Mouse (Mus musculus): ENCODE measurements around the gene Nomo1. TPM values are rescaled to one million over a fixed set of nuclear protein-coding genes. Genes with fewer than 3 reads are reported as not detected.

Nomo1 gene
- polyA plus RNA-seq, 1 experiment from 2014 or later: 43.6 TPM

GRCm38 (mm10) chr7:46047873-46048562 lies 14.5 kb downstream of the Nomo1 start:
- Histone ChIP-seq H3K9me3 (replicated peaks) (no peaks in the 10 kb centered on the region), H3K4me3 (replicated peaks) (no peak overlapping the region), H3K4me2 (no peak overlapping the region), H3K36me3 (peaks cover 70% of the 10 kb centered on the region), H3K27ac (replicated peaks) (no peak overlapping the region), H3K4me1 (no peaks in the 10 kb centered on the region), H3K9ac (replicated peaks) (no peak overlapping the region), H3K27me3 (replicated peaks) (no peaks in the 10 kb centered on the region)
- no peak for ATAC-seq (ENCODE audit: low FRiP score)
- 95% methylated on average over 13 of the region's 13 CpGs for WGBS

- H3K9ac ChIP-seq (replicated peaks): no peak overlapping the region
- ATAC-seq (ENCODE audit: low FRiP score): no peak
- H3K4me1 ChIP-seq: no peaks in the 10 kb centered on the region
- WGBS: 77% methylated on average over 7 of the region's 7 CpGs
- H3K9me3 ChIP-seq (replicated peaks): no peaks in the 10 kb centered on the region
- no peak overlapping the region for H3K4me3 ChIP-seq (replicated peaks)
- H3K4me2 ChIP-seq: no peak overlapping the region
- H3K36me3 ChIP-seq: peaks cover 69% of the 10 kb centered on the region
- H3K27ac ChIP-seq (replicated peaks): no peak overlapping the region
- no peaks in the 10 kb centered on the region for H3K27me3 ChIP-seq (replicated peaks)
Observed at GRCm38 (mm10) chr7:46049981-46050380, 16.5 kb downstream of the Nomo1 start.

- no peaks in the 10 kb centered on the region for H3K27me3 ChIP-seq (replicated peaks)
- no peak overlapping the region for H3K9ac ChIP-seq (replicated peaks)
- H3K36me3 ChIP-seq: peaks cover 72% of the 10 kb centered on the region
- no peak overlapping the region for H3K4me3 ChIP-seq (replicated peaks)
- H3K27ac ChIP-seq (replicated peaks): no peak overlapping the region
- H3K4me1 ChIP-seq: no peaks in the 10 kb centered on the region
- ATAC-seq (ENCODE audit: low FRiP score): no peak
- no peak overlapping the region for H3K4me2 ChIP-seq
- 95% methylated on average over 4 of the region's 4 CpGs for WGBS
- H3K9me3 ChIP-seq (replicated peaks): no peaks in the 10 kb centered on the region
Observed at GRCm38 (mm10) chr7:46052161-46052821, 18.8 kb downstream of the Nomo1 start.

GRCm38 (mm10) chr7:46053566-46053965 lies 20.1 kb downstream of the Nomo1 start:
- Histone ChIP-seq H3K4me3 (replicated peaks) (no peak overlapping the region), H3K36me3 (peaks cover 72% of the 10 kb centered on the region), H3K27me3 (replicated peaks) (no peaks in the 10 kb centered on the region), H3K9ac (replicated peaks) (no peak overlapping the region), H3K4me1 (no peaks in the 10 kb centered on the region), H3K9me3 (replicated peaks) (no peaks in the 10 kb centered on the region), H3K27ac (replicated peaks) (no peak overlapping the region), H3K4me2 (no peak overlapping the region)
- ATAC-seq (ENCODE audit: low FRiP score): no peak
- WGBS: 97% methylated on average over 3 of the region's 3 CpGs

- H3K36me3 ChIP-seq: peaks cover 87% of the 10 kb centered on the region
- no peak overlapping the region for H3K4me3 ChIP-seq (replicated peaks)
- ATAC-seq (ENCODE audit: low FRiP score): no peak
- H3K9me3 ChIP-seq (replicated peaks): no peaks in the 10 kb centered on the region
- no peaks in the 10 kb centered on the region for H3K27me3 ChIP-seq (replicated peaks)
- H3K4me1 ChIP-seq: no peaks in the 10 kb centered on the region
- WGBS: 95% methylated on average over 11 of the region's 11 CpGs
- no peak overlapping the region for H3K27ac ChIP-seq (replicated peaks)
- H3K9ac ChIP-seq (replicated peaks): no peak overlapping the region
- H3K4me2 ChIP-seq: no peak overlapping the region
Observed at GRCm38 (mm10) chr7:46058882-46059281, 25.4 kb downstream of the Nomo1 start.

GRCm38 (mm10) chr7:46060688-46061087 lies 27.2 kb downstream of the Nomo1 start:
- 99% methylated on average over 8 of the region's 8 CpGs for WGBS
- H3K27me3 ChIP-seq (replicated peaks): no peaks in the 10 kb centered on the region
- ATAC-seq (ENCODE audit: low FRiP score): no peak
- H3K4me1 ChIP-seq: no peaks in the 10 kb centered on the region
- H3K27ac ChIP-seq (replicated peaks): no peak overlapping the region
- peaks cover 84% of the 10 kb centered on the region for H3K36me3 ChIP-seq
- H3K4me3 ChIP-seq (replicated peaks): no peak overlapping the region
- no peaks in the 10 kb centered on the region for H3K9me3 ChIP-seq (replicated peaks)
- H3K9ac ChIP-seq (replicated peaks): no peak overlapping the region
- H3K4me2 ChIP-seq: no peak overlapping the region

- H3K9me3 ChIP-seq (replicated peaks): no peaks in the 10 kb centered on the region
- H3K36me3 ChIP-seq: peaks cover 84% of the 10 kb centered on the region
- no peak overlapping the region for H3K4me2 ChIP-seq
- no peaks in the 10 kb centered on the region for H3K4me1 ChIP-seq
- H3K27me3 ChIP-seq (replicated peaks): no peaks in the 10 kb centered on the region
- H3K4me3 ChIP-seq (replicated peaks): no peak overlapping the region
- ATAC-seq (ENCODE audit: low FRiP score): no peak
- no peak overlapping the region for H3K27ac ChIP-seq (replicated peaks)
- WGBS: 97% methylated on average over 16 of the region's 16 CpGs
- H3K9ac ChIP-seq (replicated peaks): no peak overlapping the region
Observed at GRCm38 (mm10) chr7:46061614-46062013, 28.1 kb downstream of the Nomo1 start.

GRCm38 (mm10) chr7:46063296-46063695 lies 29.8 kb downstream of the Nomo1 start:
- H3K27me3 ChIP-seq (replicated peaks): no peaks in the 10 kb centered on the region
- no peaks in the 10 kb centered on the region for H3K9me3 ChIP-seq (replicated peaks)
- no peak overlapping the region for H3K4me2 ChIP-seq
- no peaks in the 10 kb centered on the region for H3K4me1 ChIP-seq
- whole genome bisulfite sequencing: 96% methylated on average over 6 of the region's 6 CpGs
- no peak overlapping the region for H3K9ac ChIP-seq (replicated peaks)
- no peak for ATAC-seq (ENCODE audit: low FRiP score)
- H3K36me3 ChIP-seq: peaks cover 85% of the 10 kb centered on the region
- H3K27ac ChIP-seq (replicated peaks): no peak overlapping the region
- H3K4me3 ChIP-seq (replicated peaks): no peak overlapping the region

GRCm38 (mm10) chr7:46068831-46069230 lies 35.3 kb downstream of the Nomo1 start:
- H3K4me1 ChIP-seq: no peaks in the 10 kb centered on the region
- no peak overlapping the region for H3K9ac ChIP-seq (replicated peaks)
- no peak overlapping the region for H3K27ac ChIP-seq (replicated peaks)
- H3K4me2 ChIP-seq: no peak overlapping the region
- no peaks in the 10 kb centered on the region for H3K27me3 ChIP-seq (replicated peaks)
- H3K36me3 ChIP-seq: peaks cover 91% of the 10 kb centered on the region
- no peaks in the 10 kb centered on the region for H3K9me3 ChIP-seq (replicated peaks)
- WGBS: 96% methylated on average over 8 of the region's 8 CpGs
- no peak overlapping the region for H3K4me3 ChIP-seq (replicated peaks)
- ATAC-seq (ENCODE audit: low FRiP score): no peak

- Histone ChIP-seq H3K36me3 (peaks cover 85% of the 10 kb centered on the region), H3K9ac (replicated peaks) (no peak overlapping the region), H3K4me3 (replicated peaks) (no peak overlapping the region), H3K9me3 (replicated peaks) (no peaks in the 10 kb centered on the region), H3K4me2 (no peak overlapping the region), H3K27me3 (replicated peaks) (no peaks in the 10 kb centered on the region), H3K4me1 (no peaks in the 10 kb centered on the region), H3K27ac (replicated peaks) (no peak overlapping the region)
- 89% methylated on average over 7 of the region's 7 CpGs for WGBS
- no peak for ATAC-seq (ENCODE audit: low FRiP score)
Observed at GRCm38 (mm10) chr7:46076844-46077243, 43.3 kb downstream of the Nomo1 start.

- 66% methylated on average over 12 of the region's 12 CpGs for WGBS
- no peak overlapping the region for H3K4me3 ChIP-seq (replicated peaks)
- no peak overlapping the region for H3K27ac ChIP-seq (replicated peaks)
- H3K9ac ChIP-seq (replicated peaks): no peak overlapping the region
- no peaks in the 10 kb centered on the region for H3K9me3 ChIP-seq (replicated peaks)
- H3K27me3 ChIP-seq (replicated peaks): no peaks in the 10 kb centered on the region
- no peak for ATAC-seq (ENCODE audit: low FRiP score)
- peaks cover 85% of the 10 kb centered on the region for H3K36me3 ChIP-seq
- no peak overlapping the region for H3K4me2 ChIP-seq
- no peaks in the 10 kb centered on the region for H3K4me1 ChIP-seq
Observed at GRCm38 (mm10) chr7:46077675-46078074, 44.2 kb downstream of the Nomo1 start.

GRCm38 (mm10) chr7:46084024-46084423 lies 50.5 kb downstream of the Nomo1 start:
- Histone ChIP-seq H3K36me3 (peaks cover 58% of the 10 kb centered on the region), H3K4me3 (replicated peaks) (no peak overlapping the region), H3K4me1 (peaks cover 6% of the 10 kb centered on the region; the same call in 1 of the 2 replicates), H3K9me3 (replicated peaks) (0 out of 2 replicates have a peak, but pooled peaks cover 4% of the 10 kb centered on the region), H3K27ac (replicated peaks) (no peak overlapping the region), H3K27me3 (replicated peaks) (no peaks in the 10 kb centered on the region), H3K4me2 (no peak overlapping the region), H3K9ac (replicated peaks) (no peak overlapping the region)
- ATAC-seq (ENCODE audit: low FRiP score): no peak
- WGBS: 89% methylated on average over 10 of the region's 10 CpGs

All from neural tube, embryonic 15.5 days (tissue).